Mouse (Mus musculus) liver, adult 2 months (tissue): ENCODE data around the gene Hdhd5.

Experiments used
- CTCF ChIP-seq: fragments of 200-500 bp; IDR thresholded peaks from 2 replicates; pipeline ENCODE4 v1.5.1; 2011; ENCODE audit warnings: low read depth, low read length, control low read depth
- POLR2A ChIP-seq: fragments of 200-500 bp; IDR thresholded peaks from 2 replicates; pipeline ENCODE4 v1.6.1; 2011; ENCODE audit warnings: low read length, control low read depth; ENCODE audit not compliant: insufficient read depth; ENCODE audit errors: extremely low read depth

DNA sequence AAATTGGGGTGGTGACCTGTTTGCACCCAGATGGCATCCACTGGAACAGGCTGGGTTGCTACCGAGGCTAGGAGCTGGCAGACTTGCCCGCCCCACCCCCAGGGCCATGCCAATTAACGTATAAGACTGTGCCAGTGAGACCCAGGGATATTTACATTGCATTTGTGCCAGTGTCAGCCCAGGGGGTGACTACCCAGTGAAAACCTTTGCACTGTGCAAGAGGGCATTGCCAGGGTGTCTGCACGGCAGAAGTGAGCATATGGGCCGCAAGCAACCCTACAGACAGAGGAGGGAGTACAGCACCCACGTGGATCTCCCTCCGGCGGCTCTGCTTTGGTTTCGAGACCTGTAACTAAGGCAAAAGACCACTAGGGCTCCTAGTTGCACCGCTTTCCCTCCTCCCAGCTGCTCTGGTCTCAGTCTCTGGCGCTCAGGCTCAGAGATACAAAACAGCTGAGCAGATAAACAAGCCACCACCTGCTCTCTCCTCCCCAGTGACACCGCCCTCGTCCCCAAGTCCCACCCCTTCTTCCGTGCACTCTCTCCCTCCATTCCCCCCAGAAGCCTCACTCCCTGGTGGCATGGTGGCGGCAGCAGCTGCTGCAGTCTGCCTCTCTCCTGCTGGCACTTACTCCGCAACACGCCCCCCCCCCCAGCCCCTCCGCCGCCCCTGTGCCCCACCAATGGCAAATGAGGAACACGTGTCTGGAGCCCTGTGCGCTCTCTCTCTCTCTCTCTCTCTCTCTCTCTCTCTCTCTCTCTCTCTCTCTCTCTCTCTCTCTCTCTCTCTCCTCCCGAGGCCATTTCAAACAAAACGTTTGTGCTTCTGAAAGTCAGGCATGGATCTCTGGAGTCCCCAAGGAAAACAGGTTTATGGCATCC lies 49.0 kb upstream of the Hdhd5 start:
- TF ChIP-seq POLR2A (peak; percentile 62; the same call in 1 of the 2 replicates), CTCF (peak; percentile 36)
